Mouse (Mus musculus) embryonic facial prominence, embryonic 10.5 days (tissue): ENCODE data around the gene Abca2. TPM values are rescaled to one million over a fixed set of nuclear protein-coding genes. Genes with fewer than 3 reads are reported as not detected.

ENCODE experiments used
- DNase-seq: peaks from one replicate; pipeline ENCODE4 v3.0.0-alpha.2; 2017; ENCODE audit warnings: low spot score
- H3K27ac ChIP-seq: fragments of 300-500 bp; sonication (generic); replicated peaks from 2 replicates; pipeline ENCODE4 v1.5.1; 2016; ENCODE audit warnings: mild to moderate bottlenecking
- H3K27me3 ChIP-seq: fragments of 300-500 bp; sonication (generic); replicated peaks from 2 replicates; pipeline ENCODE4 v1.6.1; 2016; ENCODE audit warnings: low read depth, mild to moderate bottlenecking; ENCODE audit not compliant: poor library complexity, severe bottlenecking
- H3K36me3 ChIP-seq: fragments of 300-500 bp; sonication (generic); replicated peaks from 2 replicates; pipeline ENCODE4 v1.6.1; 2016; ENCODE audit warnings: mild to moderate bottlenecking, moderate library complexity
- H3K4me1 ChIP-seq: fragments of 300-500 bp; sonication (generic); 2 replicates; pipeline ENCODE4 v1.6.1; 2016
- H3K4me3 ChIP-seq: fragments of 300-500 bp; sonication (generic); 2 replicates; pipeline ENCODE4 v1.5.1; 2016; ENCODE audit warnings: mild to moderate bottlenecking, moderate library complexity
- H3K9me3 ChIP-seq: fragments of 300-500 bp; sonication (generic); 2 replicates; pipeline ENCODE4 v1.6.1; 2016; ENCODE audit warnings: mild to moderate bottlenecking
- WGBS: fragments of 180-500 bp; shearing (Covaris S2); methylation state at CpG from one replicate; pipeline ENCODE4 v1.1.7; 2016; 5-methylcytosine and 5-hydroxymethylcytosine counted together
- polyA plus RNA-seq: library from polyadenylated mRNA; unstranded; fragments of >200 nt; fragmentation: Nextera tagmentation; extraction: Ambion mirVana; gene quantifications from 2 replicates; pipeline ENCODE4 v1.2.1, GENCODE M21; 2016

Abca2 gene
- polyA plus RNA-seq, 1 experiment from 2014 or later, result 4.3 TPM

DNA sequence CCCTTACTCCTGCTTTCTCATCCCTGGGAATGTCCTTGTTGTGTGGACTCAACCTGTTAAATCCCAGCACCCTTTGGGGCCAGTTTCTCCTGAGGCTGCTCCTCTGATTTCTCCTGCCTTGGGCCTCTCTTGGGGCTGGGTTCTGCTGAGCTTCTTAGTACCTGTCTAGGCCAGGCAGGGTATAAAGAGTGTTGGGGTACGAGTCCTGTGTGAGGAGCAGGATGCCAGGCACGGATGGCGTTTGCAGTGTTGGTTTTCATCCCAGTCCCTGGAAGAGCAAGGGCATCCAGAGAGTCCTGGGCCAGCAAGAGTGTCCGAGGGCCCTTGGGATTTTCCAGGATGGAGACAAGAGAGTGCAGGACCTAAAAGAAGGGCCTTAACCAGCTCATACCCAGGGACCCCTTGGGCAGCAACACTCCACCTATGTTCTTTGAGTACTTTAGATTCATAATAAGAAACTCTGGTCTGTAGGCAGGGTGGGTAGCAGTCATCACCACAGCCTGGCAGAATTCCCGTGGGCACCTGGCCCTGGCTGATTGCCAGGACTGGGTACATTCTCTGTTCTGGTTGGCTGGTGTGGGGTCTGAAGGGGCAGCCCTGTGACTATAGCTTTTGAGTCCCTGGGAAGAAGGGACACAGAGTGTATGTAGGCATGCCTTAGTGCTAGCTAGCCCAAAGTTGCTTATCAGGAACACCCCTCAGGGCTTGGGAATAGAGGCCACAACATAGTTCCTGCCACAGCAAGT lies 1.1 kb downstream of the Abca2 start:
- Histone ChIP-seq H3K4me3 (peak overlapping the region; percentile 86), H3K9me3 (no peaks in the 10 kb centered on the region), H3K4me1 (peaks cover 41% of the 10 kb centered on the region), H3K36me3 (peaks cover 4% of the 10 kb centered on the region; the same call in 1 of the 2 replicates), H3K27ac (peak overlapping the region; percentile 88; the same call in 1 of the 2 replicates), H3K27me3 (peaks cover 56% of the 10 kb centered on the region)
- no peak for DNase-seq
- 73% methylated on average over 5 of the region's 5 CpGs for WGBS

- Histone ChIP-seq H3K27me3 (peaks cover 46% of the 10 kb centered on the region), H3K27ac (peak overlapping the region; percentile 15; the same call in 1 of the 2 replicates), H3K4me1 (peaks cover 41% of the 10 kb centered on the region), H3K36me3 (peaks cover 8% of the 10 kb centered on the region; the same call in 1 of the 2 replicates), H3K9me3 (no peaks in the 10 kb centered on the region), H3K4me3 (peak overlapping the region; percentile 9; the same call in 1 of the 2 replicates)
- WGBS, result 66% methylated on average over 17 of the region's 17 CpGs
- DNase-seq, result no peak
Observed at GRCm38 (mm10) chr2:25430395-25431233, 2.1 kb downstream of the Abca2 start.

DNA sequence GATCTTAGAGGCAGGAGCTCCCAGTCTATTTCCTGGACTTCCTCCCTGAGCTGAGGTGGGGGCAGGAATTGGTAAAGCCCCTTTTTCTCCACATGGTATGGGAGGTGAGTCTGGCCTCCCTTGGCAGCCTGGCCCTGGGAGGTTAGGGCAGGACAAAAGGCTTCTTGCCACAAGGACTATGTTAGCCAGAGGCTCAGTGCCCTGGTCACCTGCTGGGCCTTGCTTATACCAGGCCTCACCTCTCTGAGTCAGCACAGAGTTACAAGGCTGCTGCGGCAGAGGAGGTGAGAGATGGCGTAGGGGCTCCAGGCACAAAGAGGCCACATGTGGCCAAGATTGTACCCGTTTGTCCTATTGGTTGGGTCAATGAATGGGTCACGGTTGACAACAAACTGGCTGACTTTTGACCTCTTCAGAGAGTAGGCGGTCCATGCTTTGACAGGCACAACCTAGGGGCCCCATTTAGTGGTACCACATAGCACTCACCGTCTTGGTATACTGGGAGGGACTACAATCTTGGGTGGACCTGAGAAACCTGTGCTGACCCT lies 2.9 kb downstream of the Abca2 start:
- WGBS, result 52% methylated on average over 6 of the region's 6 CpGs
- no peak overlapping the region for H3K4me3 ChIP-seq
- no peak for DNase-seq
- peaks cover 41% of the 10 kb centered on the region for H3K4me1 ChIP-seq
- peaks cover 39% of the 10 kb centered on the region for H3K27me3 ChIP-seq
- H3K9me3 ChIP-seq, result no peaks in the 10 kb centered on the region
- peaks cover 8% of the 10 kb centered on the region; the same call in 1 of the 2 replicates for H3K36me3 ChIP-seq
- no peak overlapping the region for H3K27ac ChIP-seq

GRCm38 (mm10) chr2:25432326-25433098 lies 4.0 kb downstream of the Abca2 start:
- peaks cover 12% of the 10 kb centered on the region; the same call in 1 of the 2 replicates for H3K36me3 ChIP-seq
- DNase-seq, result no peak
- H3K4me1 ChIP-seq, result peaks cover 41% of the 10 kb centered on the region
- H3K27me3 ChIP-seq, result peaks cover 33% of the 10 kb centered on the region
- no peak overlapping the region for H3K27ac ChIP-seq
- WGBS, result 77% methylated on average over 11 of the region's 11 CpGs
- H3K4me3 ChIP-seq, result no peak overlapping the region
- no peaks in the 10 kb centered on the region for H3K9me3 ChIP-seq

DNA sequence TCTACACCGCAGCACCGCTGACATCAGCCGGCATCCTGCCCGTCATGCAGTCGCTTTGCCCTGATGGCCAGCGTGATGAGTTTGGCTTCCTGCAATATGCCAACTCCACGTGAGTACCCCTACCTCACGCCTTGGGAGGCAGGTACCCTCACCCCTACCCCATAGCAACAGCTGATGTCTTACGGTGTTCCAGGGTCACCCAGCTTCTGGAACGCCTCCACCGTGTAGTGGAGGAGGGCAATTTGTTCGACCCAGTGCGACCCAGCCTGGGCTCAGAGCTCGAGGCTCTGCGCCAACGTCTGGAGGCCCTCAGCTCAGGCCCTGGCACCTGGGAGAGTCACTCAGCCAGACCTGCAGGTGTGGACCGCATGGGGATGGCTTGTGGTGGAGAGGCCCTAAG lies 4.6 kb downstream of the Abca2 start:
- WGBS, result 89% methylated on average over 17 of the region's 17 CpGs
- H3K9me3 ChIP-seq, result no peaks in the 10 kb centered on the region
- peaks cover 33% of the 10 kb centered on the region for H3K27me3 ChIP-seq
- H3K27ac ChIP-seq, result no peak overlapping the region
- peaks cover 40% of the 10 kb centered on the region for H3K4me1 ChIP-seq
- H3K36me3 ChIP-seq, result peaks cover 17% of the 10 kb centered on the region; the same call in 1 of the 2 replicates
- DNase-seq, result no peak
- no peak overlapping the region for H3K4me3 ChIP-seq

GRCm38 (mm10) chr2:25434292-25434691 lies 5.8 kb downstream of the Abca2 start:
- H3K36me3 ChIP-seq, result peaks cover 28% of the 10 kb centered on the region
- WGBS, result 92% methylated on average over 8 of the region's 8 CpGs
- H3K27me3 ChIP-seq, result peaks cover 27% of the 10 kb centered on the region

DNA sequence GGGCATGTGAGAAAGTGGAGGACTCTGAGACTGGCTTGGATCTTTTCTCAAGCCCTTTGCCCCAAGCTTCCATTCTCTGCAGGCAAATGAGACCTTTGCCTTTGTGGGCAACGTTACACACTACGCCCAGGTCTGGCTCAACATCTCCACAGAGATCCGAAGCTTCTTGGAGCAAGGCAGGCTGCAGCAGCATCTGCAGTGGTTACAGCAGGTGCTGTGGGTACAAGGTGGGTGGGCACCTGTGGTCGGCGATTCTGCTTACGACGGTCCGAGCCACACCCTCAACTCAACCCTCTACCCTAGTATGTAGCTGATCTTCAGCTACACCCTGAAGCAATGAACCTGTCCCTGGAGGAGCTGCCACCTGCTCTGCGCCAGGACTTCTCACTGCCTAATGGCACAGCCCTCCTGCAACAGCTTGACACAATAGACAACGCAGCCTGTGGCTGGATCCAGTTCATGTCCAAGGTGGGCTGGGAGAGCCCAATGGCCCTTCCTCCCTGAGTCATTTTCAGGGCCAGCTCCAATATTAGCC lies 7.8 kb downstream of the Abca2 start:
- H3K27me3 ChIP-seq, result peaks cover 7% of the 10 kb centered on the region
- H3K9me3 ChIP-seq, result no peaks in the 10 kb centered on the region
- WGBS, result 95% methylated on average over 10 of the region's 10 CpGs
- no peak overlapping the region for H3K4me3 ChIP-seq
- no peak overlapping the region for H3K27ac ChIP-seq
- H3K36me3 ChIP-seq, result peaks cover 34% of the 10 kb centered on the region
- no peak for DNase-seq
- peaks cover 16% of the 10 kb centered on the region; the same call in 1 of the 2 replicates for H3K4me1 ChIP-seq

More at GRCm38 (mm10) chr2:25434292-25434691, 5.8 kb downstream of the Abca2 start:
- H3K9me3 ChIP-seq, result no peaks in the 10 kb centered on the region
- H3K27ac ChIP-seq, result no peak overlapping the region
- peaks cover 32% of the 10 kb centered on the region for H3K4me1 ChIP-seq
- no peak for DNase-seq
- no peak overlapping the region for H3K4me3 ChIP-seq

- WGBS, result 87% methylated on average over 20 of the region's 20 CpGs
- Histone ChIP-seq H3K27ac (no peak overlapping the region), H3K36me3 (peaks cover 66% of the 10 kb centered on the region), H3K27me3 (no peaks in the 10 kb centered on the region), H3K4me3 (no peak overlapping the region), H3K9me3 (no peaks in the 10 kb centered on the region), H3K4me1 (no peaks in the 10 kb centered on the region)
- no peak for DNase-seq
Observed at GRCm38 (mm10) chr2:25441067-25441466, 12.6 kb downstream of the Abca2 start.

- no peak for DNase-seq
- no peaks in the 10 kb centered on the region for H3K27me3 ChIP-seq
- no peak overlapping the region for H3K4me3 ChIP-seq
- peaks cover 78% of the 10 kb centered on the region for H3K36me3 ChIP-seq
- WGBS, result 91% methylated on average over 14 of the region's 14 CpGs
- H3K9me3 ChIP-seq, result no peaks in the 10 kb centered on the region
- H3K27ac ChIP-seq, result no peak overlapping the region
- H3K4me1 ChIP-seq, result no peaks in the 10 kb centered on the region
Observed at GRCm38 (mm10) chr2:25442682-25443081, 14.2 kb downstream of the Abca2 start.

- Histone ChIP-seq H3K27ac (no peak overlapping the region), H3K4me3 (no peak overlapping the region), H3K36me3 (peaks cover 22% of the 10 kb centered on the region), H3K9me3 (no peaks in the 10 kb centered on the region), H3K4me1 (no peaks in the 10 kb centered on the region), H3K27me3 (no peaks in the 10 kb centered on the region)
- 86% methylated on average over 8 of the region's 8 CpGs for WGBS
- no peak for DNase-seq
Observed at GRCm38 (mm10) chr2:25450853-25451647, 22.5 kb downstream of the Abca2 start.

DNA sequence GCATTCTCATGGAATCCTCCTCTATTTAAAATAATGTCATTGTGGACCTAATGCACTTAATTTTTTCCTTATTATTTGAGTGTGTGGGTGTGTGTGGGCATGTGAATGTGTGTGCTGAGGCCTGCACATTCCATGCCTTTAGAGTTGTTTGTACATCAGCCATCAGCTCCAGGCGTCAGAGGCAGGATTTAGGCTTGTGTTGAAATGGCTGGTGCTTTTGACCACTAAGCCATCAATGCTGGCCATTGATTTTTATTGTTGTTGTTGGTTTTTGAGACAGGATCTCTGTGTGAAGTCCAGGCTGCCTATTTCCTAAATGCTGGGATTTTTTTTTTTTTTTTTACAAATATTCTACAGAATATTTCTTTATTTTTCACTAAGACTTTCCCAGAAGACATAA lies 24.4 kb downstream of the Abca2 start:
- no peak for DNase-seq
- 51% methylated on average over 1 of the region's 1 CpGs for WGBS
- Histone ChIP-seq H3K36me3 (peaks cover 4% of the 10 kb centered on the region; the same call in 1 of the 2 replicates), H3K4me3 (no peak overlapping the region), H3K9me3 (no peaks in the 10 kb centered on the region), H3K4me1 (peaks cover 4% of the 10 kb centered on the region; the same call in 1 of the 2 replicates), H3K27ac (no peak overlapping the region), H3K27me3 (no peaks in the 10 kb centered on the region)
